Mouse (Mus musculus): ENCODE measurements around the gene Lnpk.

The Lnpk gene

GRCm38 (mm10) chr2:74578843-74579489, at the start of gene Lnpk:
Gene Lnpk (minus strand): TSS chr2:74579435.
- peak; percentile 90 for DNase-seq (ENCODE audit: low spot score)

GRCm38 (mm10) chr2:74620368-74620767, 41.1 kb upstream of the Lnpk start:
- no peak for DNase-seq (ENCODE audit: low spot score)

GRCm38 (mm10) chr2:74619676-74620246, 40.5 kb upstream of the Lnpk start:
- no peak for DNase-seq (ENCODE audit: low spot score)

GRCm38 (mm10) chr2:74617706-74618105, 38.5 kb upstream of the Lnpk start:
- DNase-seq (ENCODE audit: low spot score): no peak

GRCm38 (mm10) chr2:74611406-74611805, 32.2 kb upstream of the Lnpk start:
- no peak for DNase-seq (ENCODE audit: low spot score)

GRCm38 (mm10) chr2:74609350-74609749, 30.1 kb upstream of the Lnpk start:
- DNase-seq (ENCODE audit: low spot score): no peak

GRCm38 (mm10) chr2:74606087-74606760, 27.0 kb upstream of the Lnpk start:
- no peak for DNase-seq (ENCODE audit: low spot score)

GRCm38 (mm10) chr2:74604011-74604410, 24.8 kb upstream of the Lnpk start:
- no peak for DNase-seq (ENCODE audit: low spot score)

- no peak for DNase-seq (ENCODE audit: low spot score)
Observed at GRCm38 (mm10) chr2:74602483-74602882, 23.2 kb upstream of the Lnpk start.

GRCm38 (mm10) chr2:74597169-74597568, 17.9 kb upstream of the Lnpk start:
- DNase-seq (ENCODE audit: low spot score): no peak

- DNase-seq (ENCODE audit: low spot score): no peak
Observed at GRCm38 (mm10) chr2:74596094-74596493, 16.9 kb upstream of the Lnpk start.

GRCm38 (mm10) chr2:74578146-74578842, 941 bp downstream of the Lnpk start:
- peak; percentile 49 for DNase-seq (ENCODE audit: low spot score)

GRCm38 (mm10) chr2:74570390-74570789, 8.8 kb downstream of the Lnpk start:
- peak; percentile 20 for DNase-seq (ENCODE audit: low spot score)

GRCm38 (mm10) chr2:74559822-74560221, 19.4 kb downstream of the Lnpk start:
- DNase-seq (ENCODE audit: low spot score): no peak

GRCm38 (mm10) chr2:74559092-74559491, 20.1 kb downstream of the Lnpk start:
- DNase-seq (ENCODE audit: low spot score): no peak

GRCm38 (mm10) chr2:74557451-74557850, 21.8 kb downstream of the Lnpk start:
- DNase-seq (ENCODE audit: low spot score): no peak

- DNase-seq (ENCODE audit: low spot score): no peak
Observed at GRCm38 (mm10) chr2:74551929-74552328, 27.3 kb downstream of the Lnpk start.

- DNase-seq (ENCODE audit: low spot score): no peak
Observed at GRCm38 (mm10) chr2:74548306-74548705, 30.9 kb downstream of the Lnpk start.

- peak; percentile 15 for DNase-seq (ENCODE audit: low spot score)
Observed at GRCm38 (mm10) chr2:74508302-74508701, 70.9 kb downstream of the Lnpk start.

GRCm38 (mm10) chr2:74506439-74506838, 72.8 kb downstream of the Lnpk start:
- no peak for DNase-seq (ENCODE audit: low spot score)

- peak; percentile 26 for DNase-seq (ENCODE audit: low spot score)
Observed at GRCm38 (mm10) chr2:74500307-74500706, 78.9 kb downstream of the Lnpk start.

GRCm38 (mm10) chr2:74497851-74498250, 81.4 kb downstream of the Lnpk start:
- DNase-seq (ENCODE audit: low spot score): no peak

- DNase-seq (ENCODE audit: low spot score): no peak
Observed at GRCm38 (mm10) chr2:74491426-74491825, 87.8 kb downstream of the Lnpk start.

All from adipocyte (in vitro differentiated cells).